Mouse (Mus musculus) spleen, adult 2 months (tissue): ENCODE measurements at regions not wholly inside any gene's neighbourhood (a gene's known extent, or its start where the extent isn't known, plus 50 kb on each side); places are given as distances from the start of the nearest gene placed in this dataset.

Source experiments
- CTCF ChIP-seq: fragments of 200-500 bp; IDR thresholded peaks from 2 replicates; pipeline ENCODE4 v1.5.1; 2011; ENCODE audit warnings: mild to moderate bottlenecking, inconsistent platforms; ENCODE audit not compliant: insufficient read depth, insufficient read length, insufficient replicate concordance; ENCODE audit errors: extremely low read depth
- POLR2A ChIP-seq: fragments of 200-500 bp; IDR thresholded peaks from 2 replicates; pipeline ENCODE4 v1.6.1; 2011; ENCODE audit warnings: low read depth, low read length, inconsistent platforms

GRCm38 (mm10) chr1:127009699-127010098 lies 179.1 kb upstream of the Nckap5 start:
- no peak for TF ChIP-seq POLR2A
- no peak for TF ChIP-seq CTCF
